Mouse (Mus musculus): ENCODE results near the gene Magi2.

Gene Magi2

DNA sequence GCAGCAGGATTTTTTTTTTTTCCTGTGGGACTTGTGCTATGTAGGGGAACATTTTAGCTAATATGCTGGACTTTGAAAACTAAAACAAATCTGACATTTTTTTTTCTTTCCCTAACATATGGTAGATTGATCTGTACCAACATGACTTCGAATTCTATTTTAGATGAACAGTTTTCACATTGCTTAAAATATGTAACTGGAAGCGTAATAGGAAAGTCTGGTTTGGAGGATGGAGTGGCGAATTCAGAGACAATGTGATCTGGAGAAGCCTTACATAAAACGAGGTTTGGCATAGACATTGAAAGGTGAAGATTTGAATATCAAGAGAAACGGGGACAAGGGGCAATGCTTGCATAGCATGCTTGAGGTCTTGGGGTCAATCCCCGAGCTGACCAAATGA lies 519.1 kb downstream of the Magi2 start:
- peak; percentile 19 to 45 for DNase-seq (ENCODE audit: low spot score in 2 of 2)

DNA sequence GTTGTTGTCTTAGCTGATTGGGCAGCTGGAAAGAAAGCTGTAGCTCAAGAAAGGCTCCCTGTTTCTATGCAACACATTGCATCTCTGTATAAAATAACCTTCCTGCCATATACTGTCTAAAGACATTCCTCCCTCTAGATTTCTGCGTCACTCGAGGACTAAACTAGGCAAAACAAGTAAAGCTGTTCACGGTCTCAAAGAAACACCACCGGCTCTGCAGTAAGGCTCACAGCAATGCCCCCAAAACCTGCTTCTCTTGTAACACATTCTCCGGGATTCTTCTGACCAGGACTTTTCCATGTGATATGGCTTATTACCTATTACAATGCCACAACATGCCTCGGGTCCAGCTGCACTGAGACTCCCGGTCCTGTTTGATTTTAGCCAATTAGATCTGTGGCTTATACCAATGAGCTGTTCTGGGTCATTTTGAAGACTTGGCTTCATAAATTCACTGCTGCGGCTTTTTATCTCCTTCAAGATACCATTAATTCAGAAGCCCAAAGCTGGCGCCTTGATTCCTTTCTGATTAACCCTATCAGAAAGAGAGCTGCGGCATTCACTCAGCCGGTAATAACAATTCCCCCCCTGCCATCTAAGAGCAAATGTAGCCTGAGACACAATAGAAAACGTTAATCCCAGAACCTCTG lies 520.2 kb downstream of the Magi2 start:
- peak; percentile 22 to 45 for DNase-seq (ENCODE audit: low spot score in 2 of 2)

DNA sequence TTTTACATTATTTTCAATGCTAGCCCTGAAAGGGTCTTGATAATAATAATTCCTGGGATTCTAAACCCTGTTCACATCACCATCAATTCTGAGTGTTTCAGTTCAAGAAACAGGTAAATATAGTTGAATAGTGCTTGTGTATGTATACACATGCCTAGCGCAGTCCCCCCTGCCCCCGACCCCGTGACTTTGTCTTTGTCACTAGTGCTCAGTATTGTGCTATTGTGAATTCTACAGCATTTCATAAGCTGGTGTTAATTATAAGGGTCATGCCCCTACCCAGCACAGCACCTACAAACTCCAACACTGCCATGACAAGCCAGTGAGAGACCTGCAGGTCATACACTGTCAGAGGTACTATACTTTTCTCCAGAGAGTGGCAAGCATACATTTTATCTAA lies 520.8 kb downstream of the Magi2 start:
- no peak for DNase-seq (ENCODE audit: low spot score in 2 of 2)

DNA sequence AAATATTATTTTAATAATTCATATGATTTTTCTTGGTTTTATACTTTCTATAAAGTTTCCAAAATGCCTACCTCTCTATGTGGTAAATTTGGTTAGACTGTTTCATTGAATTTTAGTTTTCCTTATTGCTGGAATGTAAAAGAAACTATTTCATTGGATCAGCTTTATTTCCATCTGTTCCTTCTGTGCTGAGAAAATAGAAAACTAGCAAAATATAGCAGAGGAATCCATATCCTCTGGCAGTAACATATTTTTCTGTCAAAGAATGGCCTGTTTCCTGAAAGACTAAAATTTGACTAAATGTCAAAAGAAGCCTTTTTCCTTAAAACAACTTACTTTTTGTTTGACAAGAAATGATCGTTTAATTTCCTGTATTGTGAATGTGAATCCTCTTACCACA lies 552.4 kb downstream of the Magi2 start:
- DNase-seq (ENCODE audit: low spot score in 2 of 2), result no peak

DNA sequence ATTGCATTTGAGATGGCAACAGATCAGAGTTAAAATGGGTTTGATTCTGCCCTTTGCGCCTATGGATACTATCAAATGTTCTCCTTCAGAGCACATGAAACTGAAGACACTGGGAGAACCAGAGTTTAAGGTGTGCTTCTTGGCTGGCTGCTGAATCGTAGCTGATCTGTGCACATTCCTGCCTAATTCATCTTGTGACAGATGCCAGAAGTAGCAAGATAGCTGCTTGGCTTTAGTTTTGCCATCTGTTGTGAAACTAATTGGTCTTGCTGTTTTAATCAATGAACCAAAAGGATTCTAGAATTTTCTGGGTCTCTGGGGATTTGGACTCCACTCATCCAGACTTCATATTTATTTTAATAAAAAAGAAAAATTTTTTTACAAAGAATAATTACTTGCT lies 553.2 kb downstream of the Magi2 start:
- peak in 1 of 2 experiments; percentile 8 for DNase-seq (ENCODE audit: low spot score in 2 of 2)

DNA sequence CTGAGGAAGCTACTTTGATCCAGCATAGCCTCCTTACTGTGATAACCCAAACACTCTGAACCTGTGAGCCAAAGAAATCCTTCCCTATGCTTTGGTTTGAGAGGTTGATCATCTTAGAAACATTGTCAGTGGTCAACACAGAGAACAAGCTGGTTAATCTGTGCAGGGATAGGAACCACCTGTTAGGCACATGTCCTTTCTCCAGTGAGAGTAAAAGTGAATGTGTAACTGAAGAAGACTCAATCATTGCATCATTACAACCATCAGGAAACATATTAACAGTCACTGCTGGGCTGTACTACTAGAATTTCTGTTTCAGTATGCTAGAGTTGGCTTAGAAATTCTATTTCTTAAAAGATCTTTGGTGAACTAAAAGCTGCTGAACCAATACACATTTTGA lies 558.5 kb downstream of the Magi2 start:
- no peak for DNase-seq (ENCODE audit: low spot score in 2 of 2)

DNA sequence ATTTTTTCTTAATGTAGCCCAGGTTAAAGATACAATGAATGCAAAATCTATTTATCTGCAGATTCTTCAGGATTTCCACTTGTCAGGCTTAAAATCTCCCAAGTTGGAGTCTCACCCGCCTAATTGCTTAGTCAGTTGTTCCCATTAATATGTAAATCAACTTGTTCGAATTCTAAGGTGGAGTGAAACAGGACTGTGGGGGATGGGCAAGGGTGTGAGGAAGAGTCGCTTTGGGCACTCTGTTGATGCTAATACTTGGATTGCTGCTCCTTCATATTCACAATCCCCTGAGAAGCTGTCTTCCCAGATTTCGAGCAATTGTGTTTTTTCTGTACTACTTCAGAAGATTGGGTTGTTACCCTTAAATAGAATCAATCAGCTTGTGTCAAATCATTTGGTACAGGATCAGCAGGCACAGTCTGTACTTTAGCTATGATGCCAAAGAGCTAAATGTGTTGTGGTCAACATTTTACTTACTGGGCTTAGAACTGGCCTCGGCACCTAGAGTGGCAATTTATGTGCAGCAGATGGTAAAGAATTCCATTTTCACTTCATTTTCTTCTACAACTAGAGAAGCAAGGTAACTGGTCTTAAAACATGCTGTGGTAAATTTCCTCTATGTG lies 560.8 kb downstream of the Magi2 start:
- DNase-seq (ENCODE audit: low spot score in 2 of 2), result no peak

DNA sequence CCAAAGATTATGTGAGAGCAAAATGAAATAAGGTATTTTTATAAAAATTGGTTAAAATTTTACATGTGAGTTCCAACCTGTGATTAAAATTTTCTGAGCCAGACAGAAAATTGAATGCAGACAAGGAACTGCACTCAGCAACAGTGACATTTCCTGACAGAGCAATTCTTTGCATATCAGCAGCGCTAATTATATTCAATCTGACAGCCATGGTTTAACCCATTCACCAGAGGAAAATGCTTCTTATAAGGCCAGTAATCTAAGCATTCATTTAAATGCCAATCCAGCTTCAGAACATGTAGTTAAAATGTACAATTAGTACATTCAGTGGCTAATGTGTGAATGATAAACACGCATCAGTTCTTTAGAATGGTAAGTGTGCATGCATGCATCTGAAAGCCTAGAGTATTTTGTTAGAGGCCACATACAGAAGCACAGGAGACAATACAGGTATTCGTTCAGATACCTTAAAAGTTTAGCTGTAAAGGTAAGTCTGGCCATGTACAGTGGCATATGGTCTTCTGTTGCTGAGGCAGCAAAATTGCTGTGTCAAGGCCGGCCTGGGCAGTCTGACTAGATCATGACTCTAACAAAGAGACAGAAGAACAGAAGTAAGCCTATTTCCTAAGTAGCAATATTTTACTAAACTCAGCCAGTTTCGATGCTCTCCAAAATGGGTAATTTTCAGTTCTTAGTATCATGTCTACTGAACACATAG lies 576.4 kb downstream of the Magi2 start:
- no peak for DNase-seq (ENCODE audit: low spot score in 2 of 2)

DNA sequence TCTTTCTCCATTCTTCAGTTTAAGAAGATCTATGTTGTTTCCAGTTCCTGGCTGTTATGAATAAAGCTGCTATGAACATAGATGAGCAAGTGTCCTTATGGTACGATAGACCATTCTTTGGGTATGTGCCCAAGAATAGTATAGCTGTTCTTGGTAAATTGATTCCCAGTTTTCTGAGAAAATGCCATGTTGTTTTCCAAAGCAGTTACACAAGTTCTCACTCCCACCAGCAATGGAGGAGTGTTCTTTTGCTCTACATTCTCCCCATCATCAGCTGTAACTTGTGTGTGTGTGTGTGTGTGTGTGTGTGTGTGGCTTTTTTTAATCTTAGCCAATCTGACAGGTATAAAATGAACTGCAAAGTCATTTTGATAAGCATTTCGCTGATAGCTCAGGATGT lies 595.7 kb downstream of the Magi2 start:
- no peak for DNase-seq (ENCODE audit: low spot score in 2 of 2)

DNA sequence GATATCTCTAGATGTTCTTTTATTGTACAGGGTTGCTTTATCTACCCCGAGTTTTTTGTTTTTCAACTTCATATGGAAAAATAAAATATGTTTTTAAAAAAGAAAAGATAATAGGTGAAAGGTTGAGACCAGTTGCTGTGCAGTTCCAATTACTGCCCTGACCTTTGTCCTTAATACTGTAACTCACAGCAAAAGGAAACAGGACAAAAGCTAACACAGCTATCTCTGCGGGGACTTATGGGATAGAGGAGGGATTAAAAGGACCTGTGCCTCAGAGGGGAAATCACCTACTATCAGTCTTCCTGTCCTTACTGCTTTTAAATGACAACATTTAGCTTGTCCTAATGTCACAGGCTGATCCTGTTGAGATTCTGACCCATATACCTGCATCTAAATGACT lies 599.1 kb downstream of the Magi2 start:
- no peak for DNase-seq (ENCODE audit: low spot score in 2 of 2)

DNA sequence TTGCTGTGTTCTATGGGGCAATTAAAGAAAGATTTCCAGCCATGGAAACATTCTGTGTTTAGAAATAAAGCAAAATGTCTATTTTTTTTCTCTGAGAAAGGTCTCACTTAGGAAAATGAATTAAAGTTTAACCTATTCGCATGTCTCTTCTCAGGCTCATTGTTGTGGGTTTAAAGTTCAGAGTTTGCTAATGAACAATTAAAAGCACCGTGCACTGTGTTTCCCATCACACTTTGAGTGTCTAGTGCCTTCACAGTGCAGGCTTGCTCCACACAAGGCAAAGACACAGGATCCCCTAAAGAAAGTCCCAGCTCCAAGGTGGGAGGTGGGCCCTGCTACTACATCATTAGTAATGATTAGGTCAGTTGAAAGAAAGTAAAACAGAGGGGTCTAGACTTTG lies 602.5 kb downstream of the Magi2 start:
- DNase-seq (ENCODE audit: low spot score in 2 of 2), result no peak

DNA sequence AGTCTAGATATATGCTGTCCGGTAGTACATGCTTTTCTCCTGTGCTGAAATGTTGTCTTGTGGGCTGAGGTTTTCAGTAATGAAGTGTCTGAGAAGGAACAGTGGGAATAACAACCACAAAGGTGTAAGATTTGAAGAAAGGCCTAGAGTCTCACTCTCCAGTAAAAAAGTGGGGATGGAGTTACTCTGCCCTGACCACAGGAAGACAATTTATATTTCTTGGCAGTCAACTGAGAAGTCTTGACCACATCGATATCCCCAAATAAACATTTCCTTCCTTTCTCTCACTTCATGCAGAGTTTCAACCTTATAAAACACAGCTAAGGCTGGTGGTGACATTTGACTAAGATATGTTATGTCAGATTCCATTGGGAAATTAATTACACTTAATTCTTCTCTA lies 636.0 kb downstream of the Magi2 start:
- no peak for DNase-seq (ENCODE audit: low spot score in 2 of 2)

DNA sequence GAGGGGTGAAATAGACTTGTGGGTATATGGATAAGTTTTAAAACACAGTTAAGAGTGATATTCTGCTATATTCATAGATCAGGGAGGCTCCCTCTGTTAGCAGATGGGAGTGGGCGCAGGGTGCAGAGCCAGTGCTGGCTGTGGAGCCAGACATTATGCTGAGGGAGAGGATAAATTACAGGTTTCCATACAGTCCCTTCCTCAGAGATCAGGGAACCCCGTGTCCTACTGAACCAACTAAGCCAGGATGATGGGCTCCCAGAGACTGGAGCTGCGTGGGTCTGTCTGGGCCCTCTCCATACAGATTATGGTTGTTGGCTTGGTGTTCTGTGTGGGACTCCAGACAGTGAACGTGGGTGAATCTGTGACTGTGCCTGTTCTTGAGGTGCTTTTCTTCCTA lies 643.6 kb downstream of the Magi2 start:
- peak in 1 of 2 experiments; percentile 58 for DNase-seq (ENCODE audit: low spot score in 2 of 2)

DNA sequence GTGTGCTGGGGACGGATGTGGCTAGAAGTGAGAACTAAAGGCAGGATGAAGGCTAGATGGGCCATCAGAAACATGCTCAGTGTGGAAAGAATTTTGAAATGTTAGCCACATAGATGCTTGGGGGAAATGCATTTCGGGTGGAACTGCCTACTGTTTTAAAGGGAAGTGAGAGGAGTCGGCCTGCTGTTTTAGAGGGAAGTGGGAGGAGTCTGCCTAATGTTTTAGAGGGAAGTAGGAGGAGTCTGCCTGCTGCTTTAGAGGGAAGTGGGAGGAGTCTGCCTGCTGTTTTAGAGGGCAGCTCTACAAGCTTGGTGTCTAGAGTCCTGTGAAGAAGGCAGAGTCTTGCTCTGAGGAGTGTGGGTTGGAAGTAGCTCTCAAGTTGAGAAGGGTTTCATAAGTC lies 664.9 kb downstream of the Magi2 start:
- no peak for DNase-seq (ENCODE audit: low spot score in 2 of 2)

DNA sequence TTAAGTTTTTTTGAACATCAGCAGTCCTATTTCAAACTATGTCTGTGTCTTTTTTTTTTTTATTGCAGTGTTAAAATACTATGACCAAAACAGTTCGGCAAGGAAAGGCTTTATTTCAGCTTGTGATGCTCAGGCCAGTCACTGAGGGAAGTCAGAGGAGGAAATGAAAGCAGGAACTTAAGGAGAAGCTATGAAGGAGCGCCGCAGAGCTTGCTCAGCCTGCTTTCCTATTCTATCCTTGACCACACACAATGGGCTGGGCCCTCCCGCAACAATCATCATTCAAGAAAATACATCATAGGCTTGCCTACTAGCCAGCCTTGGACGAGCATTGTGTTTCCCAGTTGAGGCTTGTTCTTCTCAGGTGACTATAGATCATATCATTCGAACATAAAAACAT lies 669.1 kb downstream of the Magi2 start:
- DNase-seq (ENCODE audit: low spot score in 2 of 2), result no peak

DNA sequence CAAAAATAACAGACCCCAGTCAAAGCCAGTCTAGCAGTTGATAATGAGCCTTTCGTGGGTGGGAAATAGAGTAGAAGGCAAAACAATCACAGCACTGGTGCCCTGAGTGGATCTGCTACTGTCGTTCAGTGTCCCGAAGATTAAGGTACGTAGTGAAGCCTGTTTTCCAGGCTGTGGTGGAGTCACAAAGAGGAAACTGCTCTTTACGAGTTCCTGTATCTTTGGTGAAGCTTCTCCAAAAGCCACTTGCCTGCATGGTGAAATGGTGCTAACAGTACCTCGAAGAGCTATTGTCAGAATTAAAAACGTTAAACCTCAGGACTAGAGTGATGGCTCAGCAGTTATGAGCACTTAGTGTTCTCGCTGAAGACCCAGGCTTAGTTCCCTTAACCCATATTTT lies 674.8 kb downstream of the Magi2 start:
- DNase-seq (ENCODE audit: low spot score in 2 of 2), result no peak

DNA sequence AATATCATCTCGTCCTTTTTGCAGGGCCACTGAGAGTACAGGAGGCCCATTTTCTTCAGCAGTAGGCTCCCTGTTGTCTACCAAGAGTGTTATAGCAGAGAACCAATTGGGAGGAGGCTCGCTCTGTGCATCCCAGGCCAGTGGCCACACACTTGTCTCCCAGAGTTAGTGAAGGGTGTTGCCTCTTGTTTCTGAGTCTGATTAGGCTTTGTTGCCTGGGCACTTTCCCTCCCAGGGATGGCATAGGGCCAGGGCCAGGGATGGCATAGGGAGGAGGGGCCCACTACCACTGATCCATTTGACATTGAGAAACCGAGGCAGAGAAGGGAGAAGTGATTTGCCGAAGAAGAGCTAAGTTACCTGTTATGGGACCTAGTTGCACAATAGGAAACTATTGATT lies 679.8 kb downstream of the Magi2 start:
- no peak for DNase-seq (ENCODE audit: low spot score in 2 of 2)

DNA sequence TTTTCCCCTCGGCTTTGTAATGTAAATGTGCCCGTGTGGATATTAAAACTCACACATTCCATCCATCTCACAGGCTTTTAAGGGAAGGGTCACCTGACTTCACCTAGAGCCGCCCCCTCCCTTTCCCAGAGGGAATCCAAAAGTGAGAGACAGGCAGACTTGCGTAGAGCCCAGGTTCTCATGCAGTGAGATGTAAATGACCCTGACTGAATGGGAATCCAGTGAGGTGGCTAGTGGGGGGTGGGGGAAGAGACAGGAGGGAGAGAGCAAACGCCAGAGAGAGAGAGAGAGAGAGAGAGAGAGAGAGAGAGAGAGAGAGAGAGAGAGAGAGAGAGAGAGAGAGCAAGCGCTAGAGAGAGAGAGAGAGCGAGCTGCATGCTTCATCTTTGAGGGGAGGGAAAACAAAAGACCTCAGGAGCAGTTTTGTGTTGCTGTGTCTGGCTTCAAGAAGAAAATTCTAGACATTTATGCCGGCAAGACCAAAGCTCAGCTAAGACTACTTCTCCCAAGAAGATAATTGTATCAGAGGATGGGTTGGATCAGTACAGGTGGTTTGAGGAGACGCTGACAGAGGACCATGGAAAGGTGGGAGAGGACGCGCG lies 680.6 kb downstream of the Magi2 start:
- DNase-seq (ENCODE audit: low spot score in 2 of 2), result no peak

DNA sequence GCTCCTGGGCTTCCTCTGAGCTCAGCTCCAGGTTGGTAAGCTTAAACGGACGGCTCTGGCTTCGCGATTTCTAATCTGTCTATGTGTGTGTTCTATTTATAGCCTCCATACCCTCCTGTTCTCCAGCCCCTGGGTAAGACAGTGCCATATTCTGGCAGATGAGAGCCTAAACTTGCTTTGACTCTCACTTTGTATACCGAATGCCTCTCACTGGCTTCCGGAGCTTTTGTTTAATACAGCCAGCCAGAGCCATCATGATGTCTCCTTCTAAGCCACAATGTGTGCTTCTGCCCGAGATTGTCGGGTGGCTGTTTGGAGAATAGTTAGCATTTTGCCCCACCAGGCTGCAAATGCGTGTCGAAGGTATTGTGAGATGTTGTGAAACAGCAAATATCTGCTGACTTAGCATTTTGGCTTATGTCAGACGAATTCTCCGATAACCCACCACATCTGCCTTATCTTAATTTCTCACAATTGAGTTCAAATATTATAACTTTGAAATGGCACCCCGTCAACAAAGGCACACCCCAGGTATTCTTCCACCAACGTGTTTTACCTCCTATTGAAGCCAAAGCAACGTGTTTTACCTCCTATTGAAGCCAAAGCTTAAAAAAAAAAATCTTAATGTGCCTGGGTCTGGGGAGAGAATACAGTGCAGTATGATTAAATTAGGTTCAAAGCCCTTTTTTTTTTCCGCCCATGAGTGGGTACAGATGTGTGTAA lies 681.3 kb downstream of the Magi2 start:
- peak in 1 of 2 experiments; percentile 42 for DNase-seq (ENCODE audit: low spot score in 2 of 2)

DNA sequence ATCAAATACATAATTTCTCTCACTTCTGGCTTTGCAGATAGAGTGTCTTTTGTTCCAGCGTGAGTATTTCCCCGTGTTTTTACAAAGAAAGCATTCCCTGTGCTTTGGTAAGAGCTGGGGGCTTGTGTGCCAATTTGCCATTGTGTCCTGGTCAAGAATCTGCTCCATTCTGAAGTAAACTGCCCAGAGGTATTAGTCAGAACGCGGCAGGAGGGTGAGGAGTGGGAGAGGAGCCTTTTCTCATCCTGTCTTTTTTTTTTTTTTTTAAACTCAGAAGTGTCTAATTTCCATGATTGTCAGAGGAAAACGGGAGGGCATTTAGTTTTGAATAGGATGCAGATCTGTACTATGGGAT lies 681.8 kb downstream of the Magi2 start:
- DNase-seq (ENCODE audit: low spot score in 2 of 2), result no peak

DNA sequence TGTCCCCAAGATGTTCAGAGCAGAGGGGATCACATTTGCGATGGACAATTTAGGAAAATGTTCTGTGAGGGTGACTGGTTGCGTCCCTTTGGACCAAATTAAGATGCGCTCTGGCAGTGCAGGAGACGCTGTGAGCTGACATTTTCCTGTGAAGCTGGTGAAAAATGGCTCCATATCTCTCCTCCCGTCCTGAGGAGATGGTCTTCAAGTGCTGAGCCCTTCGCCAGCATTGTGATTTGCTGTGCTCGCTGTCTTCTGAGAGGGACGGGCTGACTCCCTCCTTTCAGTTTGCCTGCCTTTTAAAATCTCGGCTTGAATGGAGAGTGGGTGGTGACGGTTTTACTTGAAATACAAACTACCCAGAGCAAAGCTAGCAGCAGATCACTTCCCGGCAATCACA lies 682.2 kb downstream of the Magi2 start:
- peak in 1 of 2 experiments; percentile 75 for DNase-seq (ENCODE audit: low spot score in 2 of 2)

DNA sequence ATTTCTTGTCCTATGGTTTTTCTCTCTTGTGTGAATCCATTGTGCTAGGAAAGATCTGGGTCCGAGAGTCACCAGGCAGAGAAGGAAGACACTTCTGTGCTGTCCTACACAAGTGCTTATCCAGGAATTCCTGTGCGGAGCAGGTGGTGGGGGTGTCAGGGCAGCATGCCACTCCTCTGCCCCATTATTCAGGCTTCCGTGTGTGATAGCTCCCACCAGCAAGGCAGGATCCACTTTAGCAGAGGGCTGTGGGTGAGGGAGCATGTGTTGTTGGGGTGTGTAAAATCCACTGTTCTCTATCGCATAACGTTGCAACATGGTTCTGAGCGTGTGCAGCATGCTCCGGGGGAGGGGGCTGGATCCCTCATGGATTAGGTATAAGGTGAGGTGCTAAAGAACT lies 682.8 kb downstream of the Magi2 start:
- peak in 1 of 2 experiments; percentile 55 for DNase-seq (ENCODE audit: low spot score in 2 of 2)

Measured in left cerebral cortex, adult 9 months (tissue).